Mouse (Mus musculus) neural tube, embryonic 14.5 days (tissue): Measurements from ENCODE around the gene Zc3h12a. TPM values are rescaled to one million over a fixed set of nuclear protein-coding genes. Genes with fewer than 3 reads are reported as not detected.

Source experiments
- ATAC-seq: fragments of 200-750 bp; cut with Nextera tagmentation; 2 replicates; pipeline ENCODE4 v1.8.0; 2017; ENCODE audit warnings: low read depth, mild to moderate bottlenecking, moderate TSS enrichment, moderate library complexity
- H3K27ac ChIP-seq: fragments of 300-500 bp; sonication (generic); 2 replicates; pipeline ENCODE4 v1.5.1; 2014; ENCODE audit warnings: low read depth, mild to moderate bottlenecking, control low read depth, low read length, moderate library complexity, mixed read lengths
- H3K27me3 ChIP-seq: fragments of 300-500 bp; sonication (generic); 2 replicates; pipeline ENCODE4 v1.6.1; 2014; ENCODE audit warnings: low read length; ENCODE audit not compliant: control insufficient read depth, insufficient read depth
- H3K36me3 ChIP-seq: fragments of 300-500 bp; sonication (generic); 2 replicates; pipeline ENCODE4 v1.6.1; 2014; ENCODE audit warnings: low read length, mixed read lengths; ENCODE audit not compliant: control insufficient read depth, insufficient read depth
- H3K4me1 ChIP-seq: fragments of 300-500 bp; sonication (generic); 2 replicates; pipeline ENCODE4 v1.6.1; 2014; ENCODE audit warnings: low read length; ENCODE audit not compliant: control insufficient read depth, insufficient read depth
- H3K4me2 ChIP-seq: fragments of 300-500 bp; sonication (generic); 2 replicates; pipeline ENCODE4 v1.6.1; 2014; ENCODE audit warnings: mild to moderate bottlenecking, low read depth, low read length, control low read depth
- H3K4me3 ChIP-seq: fragments of 300-500 bp; sonication (generic); 2 replicates; pipeline ENCODE4 v1.5.1; 2014; ENCODE audit warnings: low read depth, low read length, control low read depth, mixed read lengths
- H3K9ac ChIP-seq: fragments of 300-500 bp; sonication (generic); replicated peaks from 2 replicates; pipeline ENCODE4 v1.6.1; 2014; ENCODE audit warnings: low read depth, mild to moderate bottlenecking, control low read depth, low read length, mixed read lengths
- H3K9me3 ChIP-seq: fragments of 300-500 bp; sonication (generic); 2 replicates; pipeline ENCODE4 v1.6.1; 2016; ENCODE audit warnings: low read length; ENCODE audit not compliant: control insufficient read depth
- WGBS: fragments of 180-500 bp; shearing (Covaris S2); extraction: QIAGEN DNeasy Blood & Tissue Kit; methylation state at CpG from one replicate; pipeline ENCODE4 v1.1.7; 2014; 5-methylcytosine and 5-hydroxymethylcytosine counted together
- polyA plus RNA-seq: library from polyadenylated mRNA; unstranded; fragments of >200 nt; fragmentation: Nextera tagmentation; extraction: Ambion mirVana; gene quantifications from 2 replicates; pipeline ENCODE4 v1.2.1, GENCODE M21; 2014

Zc3h12a gene
- 0.22 and 0.51 TPM in 2 replicates for polyA plus RNA-seq

DNA sequence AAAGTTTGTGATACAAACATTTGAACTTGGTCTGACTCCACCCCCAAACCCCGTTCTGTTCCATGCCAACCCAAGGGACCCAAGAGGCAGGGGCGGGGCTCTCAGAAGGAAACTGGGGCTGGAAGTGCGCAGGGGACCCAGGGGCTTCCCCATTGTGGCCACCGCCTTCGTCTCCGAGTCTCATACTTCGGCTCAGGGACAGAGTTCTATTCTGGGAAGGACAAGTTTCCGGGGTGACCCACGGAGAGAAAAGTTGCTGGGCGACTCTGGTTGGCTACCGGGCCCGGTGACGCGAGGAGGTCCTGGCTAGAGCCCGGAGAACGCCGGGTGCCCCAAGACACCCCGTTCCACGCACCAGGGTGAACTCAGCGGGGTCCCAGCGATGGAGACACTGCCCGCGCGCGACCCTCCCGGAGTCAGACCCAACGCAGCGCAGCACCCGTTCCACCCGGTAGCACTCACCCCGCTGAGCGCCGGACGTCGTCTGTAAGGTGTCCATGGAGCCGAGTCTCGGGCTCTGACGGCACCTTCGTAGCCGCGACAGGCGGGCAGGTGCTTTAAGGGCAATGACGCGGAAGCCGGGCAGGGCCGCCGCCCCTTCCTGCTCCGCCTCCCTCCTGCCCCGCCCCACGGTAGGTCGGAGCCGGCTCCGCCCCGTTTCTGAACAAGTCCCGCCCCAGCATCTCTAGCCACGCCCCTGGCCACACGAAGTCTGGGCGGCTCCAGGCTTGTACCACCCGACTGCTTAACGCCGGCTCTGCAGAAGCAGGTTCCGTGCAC lies at the start of gene Zc3h12a:
TSS of gene Zc3h12a (minus strand) at position 536 of the 780 bp plus-strand sequence.
- H3K27me3 ChIP-seq, result 0 out of 2 replicates have a peak, but pooled peaks cover 5% of the 10 kb centered on the region
- H3K36me3 ChIP-seq, result no peaks in the 10 kb centered on the region
- no peaks in the 10 kb centered on the region for H3K9me3 ChIP-seq
- peak; percentile 85 for ATAC-seq
- peak within 1 kb of the TSS; percentile 41 for H3K9ac ChIP-seq
- H3K4me1 ChIP-seq, result no peaks in the 10 kb centered on the region
- WGBS, result 1% methylated on average over 61 of the region's 62 CpGs
- no peak within 1 kb of the TSS for H3K27ac ChIP-seq
- peak within 1 kb of the TSS; percentile 55 for H3K4me3 ChIP-seq
- peak within 1 kb of the TSS; percentile 78 for H3K4me2 ChIP-seq

DNA sequence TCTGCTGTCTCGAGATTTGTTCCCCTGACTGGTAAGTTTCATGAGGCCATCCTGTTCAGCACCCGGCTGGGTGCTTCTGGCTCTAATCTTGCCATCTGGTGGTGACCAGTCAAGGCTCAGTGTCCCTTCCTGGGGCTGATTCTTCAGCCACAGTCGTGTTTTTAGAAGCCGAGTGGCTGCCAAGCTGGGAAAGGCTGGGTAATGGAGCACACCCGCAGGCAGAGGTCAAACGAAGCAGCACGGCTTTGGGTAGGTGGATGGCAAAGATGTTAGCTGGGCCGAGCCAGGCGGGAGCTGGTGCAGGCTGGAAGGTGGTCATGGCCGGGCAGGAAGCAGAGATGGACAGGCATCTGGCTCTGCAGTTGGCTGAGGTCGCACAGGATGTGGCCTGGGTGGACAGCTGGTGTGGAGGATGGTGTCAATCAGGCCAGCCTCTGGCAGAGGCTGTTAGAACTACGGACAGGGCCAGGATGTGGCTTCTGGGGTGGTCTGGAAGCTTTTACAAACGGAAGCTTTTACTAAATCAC lies 49.1 kb upstream of the Zc3h12a start:
- Histone ChIP-seq H3K9me3 (no peaks in the 10 kb centered on the region), H3K4me1 (0 out of 2 replicates have a peak, but pooled peaks cover 4% of the 10 kb centered on the region), H3K27me3 (no peaks in the 10 kb centered on the region), H3K36me3 (no peaks in the 10 kb centered on the region), H3K4me3 (no peak overlapping the region), H3K4me2 (no peak overlapping the region), H3K9ac (no peak overlapping the region), H3K27ac (no peak overlapping the region)
- WGBS, result 58% methylated on average over 13 of the region's 13 CpGs
- no peak for ATAC-seq

DNA sequence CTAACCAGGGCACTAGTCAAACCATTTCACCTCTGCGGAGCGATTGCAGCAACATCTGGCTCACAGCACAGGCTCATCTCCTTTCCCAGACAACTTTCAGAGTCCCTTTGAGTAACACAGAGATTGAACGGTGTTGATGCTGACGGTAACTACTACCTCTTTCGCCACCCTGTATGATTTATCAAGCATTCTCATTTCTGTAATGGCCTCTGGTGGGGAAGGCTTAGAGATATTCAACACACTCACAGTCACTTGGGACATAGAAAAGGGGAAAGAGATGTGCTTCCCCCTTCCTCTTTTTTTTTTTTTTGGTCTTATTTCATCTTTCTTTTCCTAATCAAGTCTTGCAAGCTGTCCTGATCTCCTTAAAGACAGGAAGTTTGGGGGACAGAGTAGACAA lies 48.5 kb upstream of the Zc3h12a start:
- Histone ChIP-seq H3K36me3 (no peaks in the 10 kb centered on the region), H3K9me3 (no peaks in the 10 kb centered on the region), H3K4me3 (no peak overlapping the region), H3K4me1 (0 out of 2 replicates have a peak, but pooled peaks cover 4% of the 10 kb centered on the region), H3K27me3 (no peaks in the 10 kb centered on the region), H3K4me2 (no peak overlapping the region), H3K27ac (no peak overlapping the region), H3K9ac (no peak overlapping the region)
- no peak for ATAC-seq
- 83% methylated on average over 5 of the region's 5 CpGs for WGBS

DNA sequence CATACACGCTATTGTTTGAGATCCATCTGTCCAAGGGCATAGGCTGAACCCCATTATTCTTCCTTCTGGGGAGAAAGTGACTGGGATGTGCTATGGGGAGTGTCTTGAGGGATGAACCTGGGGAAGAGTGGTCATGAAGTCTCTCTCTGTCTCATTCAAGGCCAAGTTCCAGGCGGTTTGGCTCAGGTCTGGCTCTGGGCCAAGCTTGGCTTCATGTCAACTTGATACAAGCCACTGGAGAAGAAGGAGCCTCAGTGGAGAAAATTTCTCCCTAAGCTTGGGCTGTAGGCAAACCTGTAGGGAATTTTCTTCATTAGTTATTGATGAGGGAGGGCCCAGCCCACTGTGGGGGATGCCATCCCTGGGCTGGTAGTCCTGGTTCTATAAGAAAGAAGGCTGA lies 48.0 kb upstream of the Zc3h12a start:
- Histone ChIP-seq H3K9ac (no peak overlapping the region), H3K9me3 (no peaks in the 10 kb centered on the region), H3K27ac (no peak overlapping the region), H3K4me2 (no peak overlapping the region), H3K4me1 (0 out of 2 replicates have a peak, but pooled peaks cover 4% of the 10 kb centered on the region), H3K4me3 (no peak overlapping the region), H3K36me3 (no peaks in the 10 kb centered on the region), H3K27me3 (no peaks in the 10 kb centered on the region)
- 52% methylated on average over 2 of the region's 2 CpGs for WGBS
- ATAC-seq, result no peak

DNA sequence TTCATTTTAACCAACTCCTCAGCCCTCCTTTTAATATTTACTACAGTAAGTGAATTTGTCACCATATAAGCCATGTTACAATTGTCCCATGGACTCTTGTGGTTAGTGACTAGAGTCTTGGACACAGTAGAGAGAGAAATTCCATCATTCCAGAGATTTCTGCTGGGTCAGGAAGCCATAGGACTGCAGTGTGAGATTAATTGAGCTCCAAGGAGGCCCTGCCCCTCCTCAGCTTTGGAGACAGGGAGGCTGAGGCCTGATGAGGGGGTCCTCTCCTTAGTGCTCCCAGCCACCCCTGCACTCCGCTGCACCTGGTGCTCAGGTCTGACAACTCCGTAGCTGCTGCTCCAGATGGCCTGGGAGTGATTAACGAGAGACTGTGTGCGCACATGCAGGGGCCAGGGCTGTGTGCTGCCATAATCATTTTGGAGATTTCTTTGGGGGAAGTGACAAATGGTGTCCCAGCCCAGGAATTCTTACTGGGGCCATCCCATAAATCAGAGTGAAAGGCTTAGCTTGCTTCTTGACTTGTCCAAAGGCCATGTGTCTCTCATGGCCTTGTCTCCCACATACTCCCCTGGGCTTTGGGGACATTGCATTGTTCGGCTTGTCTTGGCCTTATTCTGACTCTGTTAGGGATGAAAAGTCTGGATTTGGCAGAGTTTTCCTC lies 47.0 kb upstream of the Zc3h12a start:
- ATAC-seq, result no peak
- Histone ChIP-seq H3K27me3 (no peaks in the 10 kb centered on the region), H3K36me3 (no peaks in the 10 kb centered on the region), H3K9ac (no peak overlapping the region), H3K4me1 (0 out of 2 replicates have a peak, but pooled peaks cover 4% of the 10 kb centered on the region), H3K9me3 (no peaks in the 10 kb centered on the region), H3K4me2 (no peak overlapping the region), H3K4me3 (no peak overlapping the region), H3K27ac (no peak overlapping the region)
- 21% methylated on average over 5 of the region's 5 CpGs for WGBS

DNA sequence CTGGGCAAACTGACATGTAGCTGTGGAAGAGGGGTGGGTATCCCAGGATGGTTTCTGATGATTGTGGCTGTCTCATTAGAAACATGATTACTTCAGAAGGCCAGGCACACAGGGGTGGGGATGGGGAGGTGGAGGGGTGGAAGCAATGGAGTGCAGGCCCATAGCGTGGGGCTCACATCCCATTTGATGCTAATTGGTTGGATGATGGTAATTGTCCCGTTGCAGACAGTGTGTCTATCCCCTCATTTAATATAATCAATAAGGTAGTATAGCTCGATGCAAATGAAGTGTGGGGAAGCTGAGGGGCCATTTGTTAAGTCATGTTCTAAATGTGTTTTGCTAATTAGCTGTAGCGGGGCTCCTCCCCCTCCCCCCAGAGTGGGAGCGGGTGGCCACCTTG lies 45.5 kb upstream of the Zc3h12a start:
- H3K4me3 ChIP-seq, result no peak overlapping the region
- WGBS, result 45% methylated on average over 5 of the region's 5 CpGs
- H3K27ac ChIP-seq, result no peak overlapping the region
- H3K27me3 ChIP-seq, result no peaks in the 10 kb centered on the region
- no peaks in the 10 kb centered on the region for H3K9me3 ChIP-seq
- 0 out of 2 replicates have a peak, but pooled peaks cover 4% of the 10 kb centered on the region for H3K4me1 ChIP-seq
- no peaks in the 10 kb centered on the region for H3K36me3 ChIP-seq
- H3K9ac ChIP-seq, result no peak overlapping the region
- peak; percentile 54; the same call in 1 of the 2 replicates for ATAC-seq
- H3K4me2 ChIP-seq, result no peak overlapping the region

DNA sequence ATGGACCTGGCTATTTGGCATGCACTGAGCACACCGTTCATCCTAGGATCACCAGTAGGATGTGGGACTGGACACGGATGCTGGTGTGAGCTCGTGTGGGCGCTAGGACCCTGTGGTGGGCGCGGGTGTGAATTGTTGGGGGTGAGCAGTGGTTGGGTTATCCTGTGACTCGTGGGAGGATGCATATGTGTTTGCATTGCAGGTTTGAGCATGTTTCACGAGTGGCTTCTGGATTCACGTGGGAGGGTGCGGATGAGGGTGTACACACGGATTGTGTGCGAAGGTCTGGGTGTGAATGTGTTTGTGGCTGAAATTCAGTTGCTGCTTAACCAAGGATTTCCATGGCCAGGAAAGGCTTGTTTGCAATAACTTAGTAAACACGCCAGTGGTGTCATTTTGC lies 45.1 kb upstream of the Zc3h12a start:
- H3K9ac ChIP-seq, result no peak overlapping the region
- H3K36me3 ChIP-seq, result no peaks in the 10 kb centered on the region
- no peaks in the 10 kb centered on the region for H3K9me3 ChIP-seq
- H3K4me2 ChIP-seq, result no peak overlapping the region
- H3K27ac ChIP-seq, result no peak overlapping the region
- H3K4me1 ChIP-seq, result 0 out of 2 replicates have a peak, but pooled peaks cover 4% of the 10 kb centered on the region
- WGBS, result 90% methylated on average over 13 of the region's 13 CpGs
- H3K4me3 ChIP-seq, result no peak overlapping the region
- no peaks in the 10 kb centered on the region for H3K27me3 ChIP-seq
- no peak for ATAC-seq

DNA sequence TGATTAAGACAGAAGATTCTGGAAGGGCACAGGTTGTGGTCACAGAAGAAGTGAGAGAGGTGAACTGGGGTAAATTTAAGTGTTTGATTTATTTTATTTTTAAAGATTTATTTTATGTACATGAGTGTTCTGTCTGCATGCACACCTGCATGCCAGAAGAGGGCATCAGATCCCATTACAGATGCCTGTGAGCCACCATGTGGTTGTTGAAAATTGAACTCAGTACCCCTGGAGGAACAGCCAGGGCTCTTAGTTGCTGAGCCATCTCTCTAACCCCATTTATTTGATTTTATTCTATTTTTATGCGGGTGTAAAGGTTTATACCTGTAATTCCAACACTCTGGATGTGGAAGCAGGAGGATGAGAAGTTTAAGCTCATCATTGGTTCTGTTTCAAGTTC lies 40.1 kb upstream of the Zc3h12a start:
- Histone ChIP-seq H3K36me3 (no peaks in the 10 kb centered on the region), H3K9ac (no peak overlapping the region), H3K27me3 (no peaks in the 10 kb centered on the region), H3K4me2 (no peak overlapping the region), H3K27ac (no peak overlapping the region), H3K4me3 (no peak overlapping the region), H3K4me1 (no peaks in the 10 kb centered on the region), H3K9me3 (no peaks in the 10 kb centered on the region)
- ATAC-seq, result no peak
- WGBS, result 93% methylated on average over 1 of the region's 1 CpGs

DNA sequence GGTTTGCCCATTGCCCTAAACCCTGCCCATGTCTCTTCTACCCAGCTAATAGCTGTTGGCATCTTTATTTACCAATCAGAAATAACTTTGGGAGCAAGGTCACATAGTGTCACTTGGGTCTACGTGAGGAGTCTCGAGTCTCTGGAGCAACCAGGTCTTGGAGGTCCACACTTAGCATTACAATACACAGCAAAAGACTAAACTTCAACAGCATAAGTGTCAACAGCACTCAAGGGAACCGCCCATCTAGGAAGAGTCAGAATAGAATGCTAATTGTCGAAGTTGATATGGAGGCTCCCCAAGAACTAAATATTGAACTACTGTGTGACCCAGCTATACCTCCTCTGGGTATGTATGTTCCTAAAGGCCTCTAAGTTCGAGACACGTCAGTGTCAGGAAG lies 37.2 kb upstream of the Zc3h12a start:
- no peak overlapping the region for H3K4me3 ChIP-seq
- H3K4me1 ChIP-seq, result peaks cover 3% of the 10 kb centered on the region; the same call in 1 of the 2 replicates
- no peak overlapping the region for H3K27ac ChIP-seq
- no peaks in the 10 kb centered on the region for H3K9me3 ChIP-seq
- ATAC-seq, result no peak
- H3K27me3 ChIP-seq, result no peaks in the 10 kb centered on the region
- H3K36me3 ChIP-seq, result no peaks in the 10 kb centered on the region
- H3K4me2 ChIP-seq, result no peak overlapping the region
- no peak overlapping the region for H3K9ac ChIP-seq
- WGBS, result 95% methylated on average over 6 of the region's 6 CpGs
